Mouse (Mus musculus) liver, postnatal 0 days (tissue): ENCODE results near the gene Lrch4.

Experiments
- CTCF ChIP-seq: sonication (generic); IDR thresholded peaks from 2 replicates; pipeline ENCODE4 v1.5.1; 2016; ENCODE audit warnings: antibody characterized with exemption, low read depth
- EP300 ChIP-seq: IDR thresholded peaks from 2 replicates; pipeline ENCODE4 v1.6.1; 2016; ENCODE audit warnings: antibody characterized with exemption, low read depth, mild to moderate bottlenecking

- no peak for TF ChIP-seq CTCF
- no peak for TF ChIP-seq EP300
These were observed 21.0 kb downstream of the Lrch4 start for GRCm38 (mm10) chr5:137649669-137650571.
